Mouse (Mus musculus) heart, postnatal 4 days (tissue): ENCODE results near the gene Ywhab. TPM values are rescaled to one million over a fixed set of nuclear protein-coding genes. Genes with fewer than 3 reads are reported as not detected.
A peak's percentile ranks its signal among the peaks of the same experiment; 100 is the strongest.

ENCODE experiments used
- DNase-seq: peaks from one replicate; pipeline ENCODE4 v3.0.0; 2021
- total RNA-seq, 2 experiments: library from RNA; stranded (reverse); gene quantifications; 2 replicates each; pipeline ENCODE4 v1.2.3; 2021

Gene Ywhab
- total RNA-seq, 2 experiments from 2014 or later, result 153 to 157 TPM

DNA sequence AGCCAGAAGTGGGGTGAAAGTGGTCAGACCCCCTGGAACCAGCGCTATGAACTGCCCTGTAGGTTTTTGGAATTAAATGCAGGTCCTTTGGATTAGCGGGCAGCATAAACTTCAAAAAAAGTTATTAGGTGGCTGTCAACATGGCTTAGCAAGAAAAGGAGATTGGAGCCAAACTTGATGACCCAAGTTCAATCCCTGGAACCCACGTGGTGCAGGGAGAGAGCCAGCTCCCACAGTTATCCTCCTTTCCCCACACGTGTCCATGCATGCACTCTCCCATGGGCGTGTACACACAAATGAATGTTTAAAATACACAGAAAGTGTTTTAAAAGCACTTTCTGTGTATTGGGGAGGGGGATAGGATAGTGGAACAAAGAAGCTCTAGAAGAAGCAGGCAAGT is 15.7 kb downstream of the Ywhab start:
- DNase-seq, result no peak

DNA sequence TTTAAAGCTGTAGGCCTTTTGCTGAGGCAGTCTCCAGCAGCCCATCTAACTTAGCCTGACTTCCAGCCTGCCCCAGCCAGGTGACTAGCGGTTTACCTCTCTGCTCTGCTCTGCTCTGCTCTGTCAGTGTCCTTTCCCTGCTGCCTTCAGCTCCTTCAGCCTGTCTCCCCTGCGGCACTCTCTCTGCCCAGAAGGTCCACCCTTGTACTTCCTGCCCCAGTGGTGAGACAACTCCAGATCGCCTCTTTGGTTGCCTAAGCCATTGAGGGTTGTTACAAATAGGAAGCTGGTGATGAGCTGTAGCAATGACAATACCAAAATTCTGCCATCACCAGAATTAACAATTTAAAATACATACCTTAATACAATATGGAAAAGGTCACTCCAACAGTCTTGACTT is 16.2 kb downstream of the Ywhab start:
- no peak for DNase-seq

DNA sequence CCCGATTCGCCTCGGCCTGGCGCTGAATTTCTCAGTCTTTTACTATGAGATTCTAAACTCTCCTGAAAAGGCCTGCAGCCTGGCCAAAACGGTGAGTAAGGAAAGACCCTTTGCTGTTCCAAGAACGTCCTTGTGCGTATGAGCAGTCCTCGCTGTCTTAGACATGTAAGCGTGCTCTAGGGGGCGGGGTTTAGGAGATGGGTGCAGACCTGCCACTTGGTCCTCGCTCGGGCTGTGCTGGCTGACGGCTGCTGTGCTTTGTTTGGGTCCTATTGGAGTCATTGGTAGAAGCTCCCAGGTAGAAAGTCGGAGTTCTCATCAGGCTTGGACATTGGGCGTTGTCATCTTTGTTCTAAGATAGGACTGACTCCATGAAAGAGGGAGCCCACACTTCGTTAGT is 20.5 kb downstream of the Ywhab start:
- no peak for DNase-seq

DNA sequence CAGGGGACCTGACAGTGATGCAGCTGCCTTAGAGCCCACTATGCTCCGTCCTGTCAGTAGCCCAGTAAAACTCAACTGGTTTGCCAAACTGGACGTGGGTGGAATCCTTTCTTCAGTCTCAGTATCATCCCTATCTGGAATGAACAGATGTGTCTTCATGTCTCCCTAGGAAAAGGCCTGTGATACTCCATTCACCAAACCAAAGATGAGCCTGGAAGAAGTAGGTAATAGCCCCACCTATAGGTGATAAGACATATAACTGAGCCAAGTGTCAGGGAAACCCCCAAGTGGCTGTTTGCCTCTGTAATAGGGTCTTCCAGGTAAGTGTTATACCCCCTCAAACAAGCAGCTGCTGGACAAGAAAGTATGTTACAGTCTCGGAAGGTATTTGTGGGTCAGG is 24.1 kb downstream of the Ywhab start:
- DNase-seq, result no peak

DNA sequence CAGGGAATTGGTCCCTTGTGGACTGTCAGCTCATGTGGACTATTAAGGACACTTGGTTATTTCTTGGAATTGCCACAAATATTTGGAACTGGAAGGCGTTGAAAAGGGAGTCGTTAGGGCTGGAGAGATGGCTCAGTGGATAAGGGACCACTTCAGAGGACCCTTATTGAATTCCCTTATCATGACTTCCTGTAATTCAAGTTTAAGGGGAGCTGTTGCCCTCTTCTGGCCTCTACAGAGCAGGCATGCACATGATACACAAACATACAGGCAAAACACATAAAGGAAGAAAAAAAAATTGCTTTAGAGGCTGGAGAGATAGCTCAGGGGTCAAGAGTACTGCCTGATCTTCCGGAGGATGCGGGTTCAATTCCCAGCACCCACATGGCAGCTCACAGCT is 25.2 kb downstream of the Ywhab start:
- DNase-seq, result no peak

DNA sequence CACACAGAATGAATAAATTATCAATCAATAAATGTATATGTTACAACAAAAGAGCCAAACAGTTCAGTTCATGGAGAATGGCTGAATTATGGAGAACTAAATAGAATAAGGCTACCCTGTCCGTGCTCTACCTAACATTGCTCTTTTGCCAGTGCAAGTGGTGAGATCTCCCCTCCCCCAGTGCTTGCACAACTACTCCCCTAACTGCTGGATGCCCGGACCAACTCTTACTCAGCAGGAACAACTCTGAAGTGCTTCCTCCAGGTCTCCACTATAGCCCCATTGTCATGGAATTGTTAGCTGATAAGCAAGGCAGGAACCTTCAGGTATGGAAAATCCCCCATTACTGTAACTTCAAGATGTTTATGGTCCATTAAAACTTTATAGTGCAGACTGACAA is 27.3 kb downstream of the Ywhab start:
- no peak for DNase-seq

GRCm38 (mm10) chr2:164025150-164025549 is 30.4 kb downstream of the Ywhab start, which contains the start of gene Pabpc1l:
Gene Pabpc1l (plus strand): TSS chr2:164025450.
- no peak for DNase-seq

GRCm38 (mm10) chr2:164031147-164031546 is 36.4 kb downstream of the Ywhab start:
- DNase-seq, result no peak

GRCm38 (mm10) chr2:164032973-164033372 is 38.2 kb downstream of the Ywhab start:
- DNase-seq, result no peak

- no peak for DNase-seq
Measured at GRCm38 (mm10) chr2:164036520-164037019, 41.8 kb downstream of the Ywhab start.

DNA sequence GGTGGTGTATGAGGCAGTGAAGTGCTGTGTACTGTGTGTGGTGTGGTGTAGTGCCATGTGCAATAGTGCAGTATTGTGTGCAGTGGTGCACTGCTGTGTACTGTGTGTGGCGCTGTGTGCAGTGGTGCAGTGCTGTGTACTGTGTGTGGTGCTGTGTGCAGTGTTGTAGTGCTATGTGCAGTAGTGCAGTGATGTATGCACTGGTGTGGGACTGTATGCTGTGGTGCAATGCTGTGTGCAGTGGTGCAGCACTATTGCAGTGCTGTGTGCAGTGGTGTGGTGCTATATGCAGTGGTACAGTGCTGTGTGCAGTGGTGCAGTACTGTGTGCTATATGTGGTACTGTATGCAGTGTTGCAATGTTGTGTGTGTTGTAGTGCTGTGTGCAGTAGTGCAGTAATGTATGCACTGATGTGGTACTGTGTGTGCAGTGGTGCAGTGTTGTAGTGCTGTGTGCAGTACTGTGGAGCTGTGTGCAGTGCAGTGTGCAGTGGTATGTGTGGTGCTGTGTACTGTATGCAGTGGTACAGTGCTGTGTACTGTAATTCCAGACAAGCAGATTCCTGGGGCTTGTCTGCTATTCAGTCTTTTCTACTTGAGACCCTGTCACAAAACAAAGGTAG is 43.8 kb downstream of the Ywhab start:
- DNase-seq, result no peak

DNA sequence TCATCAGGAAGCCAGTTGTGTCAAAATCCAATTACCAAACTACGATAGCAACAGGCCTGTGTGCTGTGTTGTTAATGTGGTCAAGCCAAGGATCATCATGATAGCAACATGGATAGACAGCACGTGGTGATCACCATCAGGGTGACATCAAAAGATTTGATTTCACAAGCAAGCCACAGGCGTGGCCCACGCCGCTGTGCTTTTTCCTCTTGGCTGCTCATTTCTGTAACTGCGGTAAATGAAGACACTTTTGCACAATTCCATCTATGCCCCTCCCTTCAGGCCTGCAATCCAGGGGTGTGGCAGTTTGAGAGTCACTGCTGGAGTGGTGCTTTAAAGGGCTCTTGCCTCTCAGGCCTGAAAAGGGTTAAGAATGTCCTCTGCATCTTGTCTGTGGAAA is 46.2 kb downstream of the Ywhab start:
- DNase-seq, result no peak

DNA sequence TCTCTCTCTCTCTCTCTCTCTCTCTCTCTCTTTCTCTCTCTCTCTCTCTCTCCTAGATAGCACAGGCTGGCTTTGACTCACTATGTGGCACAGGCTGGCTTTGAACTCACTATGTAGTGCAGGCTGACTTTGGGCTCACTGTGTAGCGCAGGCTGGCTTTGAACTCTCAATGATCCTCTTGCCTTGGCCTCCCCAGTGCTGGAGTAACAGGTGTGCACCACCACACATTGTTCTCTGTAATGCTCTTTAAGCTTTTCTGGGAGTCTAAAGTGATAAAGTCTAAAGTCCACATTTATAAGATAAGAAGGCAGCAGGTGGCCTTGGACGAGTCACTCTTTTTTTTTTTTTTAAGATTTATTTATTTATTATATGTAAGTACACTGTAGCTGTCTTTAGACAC is 46.8 kb downstream of the Ywhab start:
- DNase-seq, result no peak

- no peak for DNase-seq
Measured at GRCm38 (mm10) chr2:164047197-164047690, 52.5 kb downstream of the Ywhab start.

DNA sequence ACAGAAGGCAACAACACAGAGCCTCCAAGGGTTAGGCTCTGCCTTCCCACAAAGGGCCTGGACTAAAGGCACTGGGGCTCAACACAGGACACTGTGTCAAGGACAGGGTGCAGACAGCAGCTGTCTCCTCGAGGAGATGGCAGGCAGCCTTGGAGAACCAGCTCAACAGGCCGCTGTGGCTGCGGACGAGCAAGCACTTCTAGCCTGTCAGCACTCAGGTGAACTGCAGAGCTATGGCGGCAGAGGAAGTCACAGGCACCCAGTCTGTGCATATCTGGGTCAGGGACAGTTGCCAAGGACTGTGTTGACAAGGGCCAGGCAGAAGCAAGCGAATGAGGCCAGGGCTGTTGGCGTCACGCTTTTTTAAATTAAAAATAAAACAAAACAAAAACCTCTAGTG is 59.0 kb downstream of the Ywhab start:
- DNase-seq, result peak; percentile 80

GRCm38 (mm10) chr2:164054671-164055070 is 59.9 kb downstream of the Ywhab start:
- no peak for DNase-seq

DNA sequence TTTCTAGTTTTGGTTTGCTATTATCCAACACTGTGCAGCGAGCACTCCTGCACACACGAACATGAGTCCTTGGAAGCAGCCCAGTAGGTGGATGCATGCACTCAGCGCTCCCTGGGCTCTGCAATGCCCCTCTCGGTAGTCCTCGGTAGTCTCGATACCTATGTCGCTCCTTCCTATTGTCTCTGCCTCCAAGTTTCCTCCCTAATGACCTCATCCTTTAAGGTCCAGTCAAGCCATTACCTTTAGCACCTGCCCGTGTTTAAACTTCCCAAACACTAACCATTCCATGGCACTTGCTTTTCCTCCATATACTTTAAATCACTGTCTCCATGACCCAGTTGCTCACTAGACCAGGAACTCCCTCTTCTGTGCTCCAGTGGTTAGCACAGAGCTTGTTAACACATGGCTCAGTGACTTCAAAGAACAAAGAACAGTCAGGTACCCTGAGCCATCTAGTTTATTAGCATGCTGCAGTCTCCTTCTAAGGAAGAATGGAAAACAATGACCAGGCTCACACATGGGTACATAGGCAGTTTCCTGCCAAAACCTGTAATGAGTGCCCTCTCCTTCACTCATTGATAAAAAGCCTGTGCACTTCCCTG is 65.0 kb downstream of the Ywhab start:
- no peak for DNase-seq

Other genes starting within 250 kb of the Ywhab start
- 1 to 10 TPM; 1.8 to 2.4 TPM for gene Ada, start 244.7 kb upstream of the Ywhab start, total RNA-seq
- gene Ccn5, start 174.1 kb upstream of the Ywhab start, total RNA-seq, result 1 to 10 TPM in 1 of 2 experiments, under 1 TPM in 1; 0.98 to 1.5 TPM
- gene Kcnk15, start 141.3 kb upstream of the Ywhab start, total RNA-seq, result not detected
- under 1 TPM; 0.45 to 0.63 TPM for gene Rims4, start 76.3 kb upstream of the Ywhab start, total RNA-seq
- 1 to 10 TPM; 1.4 to 1.8 TPM for gene Pabpc1l, start 30.5 kb downstream of the Ywhab start, total RNA-seq
- gene Stk4, start 75.4 kb downstream of the Ywhab start, total RNA-seq, result 10 to 100 TPM; 20.4 to 22.1 TPM
- 10 to 100 TPM; 28.0 to 28.7 TPM for gene Tomm34, start 76.2 kb downstream of the Ywhab start, total RNA-seq
- gene Kcns1, start 176.2 kb downstream of the Ywhab start, total RNA-seq, result under 1 TPM in 1 of 2 experiments, not detected in 1; 0.19 TPM
- not detected for gene Wfdc5, start 187.8 kb downstream of the Ywhab start, total RNA-seq
- gene Wfdc12, start 195.6 kb downstream of the Ywhab start, total RNA-seq, result not detected
- not detected for gene Wfdc15a, start 205.2 kb downstream of the Ywhab start, total RNA-seq
- not detected for gene Wfdc15b, start 226.7 kb downstream of the Ywhab start, total RNA-seq
- not detected for gene Svs2, start 243.5 kb downstream of the Ywhab start, total RNA-seq